Mouse (Mus musculus): ENCODE measurements at regions not wholly inside any gene's neighbourhood (a gene's known extent, or its start where the extent isn't known, plus 50 kb on each side); places are given as distances from the start of the nearest gene placed in this dataset.

DNA sequence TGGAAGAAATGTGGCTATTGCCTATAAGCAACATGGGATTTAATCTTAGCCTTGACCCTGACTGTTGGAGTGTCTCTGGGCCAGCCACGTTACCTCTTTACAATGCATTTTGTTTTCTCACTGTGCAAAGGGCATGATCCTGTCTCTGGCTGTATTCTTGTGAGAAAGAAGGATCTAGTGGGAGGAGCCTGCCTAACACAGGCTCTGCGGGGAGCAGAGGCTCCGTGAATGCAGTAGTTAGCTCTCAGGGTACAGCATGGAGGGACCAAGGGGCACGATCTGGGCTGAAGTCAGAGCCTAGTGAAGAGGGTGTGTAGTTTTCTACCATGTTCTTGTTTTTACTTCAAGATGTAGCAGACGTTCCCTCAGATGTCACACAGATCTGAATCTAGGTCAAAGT lies 395.8 kb upstream of the Fam92a start:
- TF ChIP-seq POLR2A (IDR thresholded peaks at IDR 0.05; ENCODE audit: low read depth, low read length) (no peak), PAX5 (IDR thresholded peaks at IDR 0.05; ENCODE audit: low read length) (no peak), CTCF (conservative IDR thresholded peaks at IDR 0.05 in 1 of 2, IDR thresholded peaks at IDR 0.05 in 1 of 2; ENCODE audit: low read depth in 2 of 2, low read length in 2 of 2) (no peak), EP300 (IDR thresholded peaks at IDR 0.05; ENCODE audit: low read length) (no peak), TCF12 (IDR thresholded peaks at IDR 0.05; ENCODE audit: low read depth, low read length) (no peak), RCOR1 (conservative IDR thresholded peaks at IDR 0.05; ENCODE audit: low read depth, low read length) (no peak), BHLHE40 (IDR thresholded peaks at IDR 0.05; ENCODE audit: low read depth, low read length) (no peak)
